Mouse (Mus musculus) CH12.LX (cell line): ENCODE results near the gene Col23a1. TPM values are rescaled to one million over a fixed set of nuclear protein-coding genes. Genes with fewer than 3 reads are reported as not detected.

Experiments used
- DNase-seq: peaks from one replicate; pipeline ENCODE4 v3.0.0-alpha.2; 2013; ENCODE audit errors: extremely low read depth
- H3K27ac ChIP-seq: 2 replicates; pipeline ENCODE4 v1.5.1; 2012; ENCODE audit warnings: low read depth, mild to moderate bottlenecking, control low read depth, moderate library complexity; ENCODE audit not compliant: insufficient read depth
- H3K27me3 ChIP-seq: replicated peaks from 2 replicates; pipeline ENCODE3; 2012; ENCODE audit warnings: inconsistent platforms
- H3K36me3 ChIP-seq, 2 experiments: replicated peaks in 1 of 2; 2 replicates each; pipeline versions ENCODE3 to v1.6.1; 2012; ENCODE audit warnings: inconsistent platforms in 1 of 2, low read length in 1 of 2, mild to moderate bottlenecking in 1 of 2, mixed read lengths in 1 of 2, moderate library complexity in 1 of 2; ENCODE audit not compliant: control insufficient read depth in 1 of 2, insufficient read depth in 1 of 2
- H3K4me1 ChIP-seq, 2 experiments: 2 replicates each; pipeline ENCODE4 v1.6.1; 2012; ENCODE audit warnings: inconsistent platforms in 1 of 2, moderate library complexity in 1 of 2; ENCODE audit not compliant: insufficient read depth in 2 of 2, control insufficient read depth in 1 of 2
- H3K4me2 ChIP-seq: 2 replicates; pipeline ENCODE4 v1.6.1; 2012; ENCODE audit warnings: low read depth, mild to moderate bottlenecking, control low read depth; ENCODE audit not compliant: poor library complexity, insufficient read depth, severe bottlenecking
- H3K4me3 ChIP-seq, 3 experiments: fragments of 150-350 bp in 1 of 3; sonication (generic) in 1 of 3; replicated peaks in 1 of 3; 2 replicates each; pipeline versions ENCODE3 to v1.5.1; 2011 to 2012; ENCODE audit warnings: low read depth in 2 of 3, low read length in 2 of 3, mild to moderate bottlenecking in 2 of 3, moderate library complexity in 2 of 3, control low read depth in 1 of 3, improper control_type of control experiment in 1 of 3, inconsistent platforms in 1 of 3, mixed read lengths in 1 of 3; ENCODE audit not compliant: poor library complexity in 1 of 3
- H3K79me2 ChIP-seq: replicated peaks from 2 replicates; pipeline ENCODE4 v1.6.1; 2012; ENCODE audit warnings: mild to moderate bottlenecking, moderate library complexity; ENCODE audit not compliant: control insufficient read depth, poor library complexity, insufficient read depth, severe bottlenecking; ENCODE audit errors: extremely low read depth
- H3K9ac ChIP-seq: 2 replicates; pipeline ENCODE4 v1.6.1; 2012; ENCODE audit warnings: low read depth, mild to moderate bottlenecking, control low read depth, moderate library complexity; ENCODE audit not compliant: insufficient read depth
- H3K9me3 ChIP-seq: replicated peaks from 2 replicates; pipeline ENCODE3; 2012; ENCODE audit warnings: low read length, inconsistent platforms, mixed read lengths
- CHD2 ChIP-seq: IDR thresholded peaks from 2 replicates; pipeline ENCODE4 v1.6.1; 2011; ENCODE audit warnings: low read length, improper control_type of control experiment
- CTCF ChIP-seq, 2 experiments: IDR thresholded peaks in 1 of 2; conservative IDR thresholded peaks in 1 of 2; 2 replicates each; pipeline ENCODE4 v1.5.1; 2011 to 2012; ENCODE audit warnings: low read depth in 2 of 2, low read length in 2 of 2, improper control_type of control experiment in 1 of 2, inconsistent platforms in 1 of 2, mild to moderate bottlenecking in 1 of 2, moderate library complexity in 1 of 2
- ELF1 ChIP-seq: IDR thresholded peaks from 2 replicates; pipeline ENCODE4 v1.6.1; 2014; ENCODE audit warnings: low read depth, mild to moderate bottlenecking, inconsistent platforms, low read length, improper control_type of control experiment
- EP300 ChIP-seq: IDR thresholded peaks from 2 replicates; pipeline ENCODE4 v1.6.1; 2011; ENCODE audit warnings: low read length, improper control_type of control experiment
- ETS1 ChIP-seq: conservative IDR thresholded peaks from 2 replicates; pipeline ENCODE4 v1.6.1; 2012; ENCODE audit warnings: low read depth, mild to moderate bottlenecking, inconsistent platforms, low read length, improper control_type of control experiment, moderate library complexity
- GABPA ChIP-seq: IDR thresholded peaks from 2 replicates; pipeline ENCODE4 v1.6.1; 2012; ENCODE audit warnings: low read depth, low read length, improper control_type of control experiment, inconsistent platforms; ENCODE audit not compliant: insufficient replicate concordance
- HCFC1 ChIP-seq: IDR thresholded peaks from 2 replicates; pipeline ENCODE4 v1.6.1; 2012; ENCODE audit warnings: low read depth, mild to moderate bottlenecking, inconsistent platforms, low read length, improper control_type of control experiment
- IRF4 ChIP-seq: IDR thresholded peaks from 2 replicates; pipeline ENCODE4 v1.6.1; 2014; ENCODE audit warnings: low read depth, mild to moderate bottlenecking, inconsistent platforms, low read length, improper control_type of control experiment
- JUN ChIP-seq: IDR thresholded peaks from 2 replicates; pipeline ENCODE4 v1.6.1; 2011; ENCODE audit warnings: low read depth, mild to moderate bottlenecking, low read length, improper control_type of control experiment, moderate library complexity; ENCODE audit not compliant: insufficient read depth
- JUND ChIP-seq: conservative IDR thresholded peaks from 2 replicates; pipeline ENCODE4 v1.6.1; 2011; ENCODE audit warnings: low read depth, low read length, improper control_type of control experiment
- KAT2A ChIP-seq: IDR thresholded peaks from 2 replicates; pipeline ENCODE4 v1.6.1; 2012; ENCODE audit warnings: low read length, improper control_type of control experiment, inconsistent platforms; ENCODE audit not compliant: insufficient replicate concordance
- MAFK ChIP-seq: IDR thresholded peaks from 2 replicates; pipeline ENCODE4 v1.6.1; 2011; ENCODE audit warnings: low read length, improper control_type of control experiment; ENCODE audit not compliant: insufficient replicate concordance
- MAX ChIP-seq: IDR thresholded peaks from 2 replicates; pipeline ENCODE4 v1.6.1; 2011; ENCODE audit warnings: low read length, improper control_type of control experiment
- MEF2A ChIP-seq: IDR thresholded peaks from 2 replicates; pipeline ENCODE4 v1.6.1; 2014; ENCODE audit warnings: low read depth, mild to moderate bottlenecking, inconsistent platforms, low read length, improper control_type of control experiment, borderline replicate concordance
- MXI1 ChIP-seq: IDR thresholded peaks from 2 replicates; pipeline ENCODE4 v1.6.1; 2011; ENCODE audit warnings: mild to moderate bottlenecking, low read depth, low read length, improper control_type of control experiment
- MYC ChIP-seq: IDR thresholded peaks from 2 replicates; pipeline ENCODE4 v1.6.1; 2011; ENCODE audit warnings: low read depth, mild to moderate bottlenecking, improper control_type of control experiment, low read length
- NELFE ChIP-seq: IDR thresholded peaks from 2 replicates; pipeline ENCODE4 v1.6.1; 2011; ENCODE audit warnings: low read depth, low read length, improper control_type of control experiment
- POLR2A ChIP-seq: IDR thresholded peaks from 2 replicates; pipeline ENCODE4 v1.6.1; 2011; ENCODE audit warnings: low read depth, mild to moderate bottlenecking, improper control_type of control experiment, low read length
- RCOR1 ChIP-seq: conservative IDR thresholded peaks from 2 replicates; pipeline ENCODE4 v1.6.1; 2012; ENCODE audit warnings: low read depth, mild to moderate bottlenecking, inconsistent platforms, low read length, improper control_type of control experiment
- SIN3A ChIP-seq: IDR thresholded peaks from 2 replicates; pipeline ENCODE4 v1.6.1; 2012; ENCODE audit warnings: low read length, improper control_type of control experiment, inconsistent platforms
- TBP ChIP-seq: conservative IDR thresholded peaks from 2 replicates; pipeline ENCODE4 v1.6.1; 2011; ENCODE audit warnings: low read depth, low read length, improper control_type of control experiment
- TCF12 ChIP-seq: IDR thresholded peaks from 2 replicates; pipeline ENCODE4 v1.6.1; 2014; ENCODE audit warnings: low read depth, mild to moderate bottlenecking, inconsistent platforms, low read length, improper control_type of control experiment
- UBTF ChIP-seq: IDR thresholded peaks from 2 replicates; pipeline ENCODE4 v1.6.1; 2012; ENCODE audit warnings: low read depth, mild to moderate bottlenecking, inconsistent platforms, low read length, improper control_type of control experiment, moderate library complexity
- USF1 ChIP-seq: IDR thresholded peaks from 2 replicates; pipeline ENCODE4 v1.6.1; 2014; ENCODE audit warnings: low read depth, mild to moderate bottlenecking, inconsistent platforms, low read length, improper control_type of control experiment
- USF2 ChIP-seq: conservative IDR thresholded peaks from 2 replicates; pipeline ENCODE4 v1.6.1; 2011; ENCODE audit warnings: low read depth, low read length, improper control_type of control experiment
- ZC3H11A ChIP-seq: IDR thresholded peaks from 2 replicates; pipeline ENCODE4 v1.6.1; 2012; ENCODE audit warnings: low read depth, mild to moderate bottlenecking, inconsistent platforms, low read length, improper control_type of control experiment
- ZMIZ1 ChIP-seq: IDR thresholded peaks from 2 replicates; pipeline ENCODE4 v1.6.1; 2012; ENCODE audit warnings: low read depth, mild to moderate bottlenecking, inconsistent platforms, low read length, improper control_type of control experiment
- dilution Hi-C: fragments of 300-500 bp; cut with MboI; formaldehyde crosslinking; loops from 2 replicates; pipeline ENCODE4 v1.14.3; 2020; ENCODE audit warnings: low sequenced_read_pairs; ENCODE audit not compliant: extremely low pct_unique_long_range_greater_than_20kb, extremely low pct_ligation_motif_present
- in situ Hi-C: fragments of 300-500 bp; cut with MboI; formaldehyde crosslinking; loops from 3 replicates; pipeline ENCODE4 v1.14.3; 2019; ENCODE audit warnings: low sequenced_read_pairs, low pct_ligation_motif_present, low pct_unique_long_range_greater_than_20kb, mixed read lengths
- polyA plus RNA-seq: library from polyadenylated mRNA; unstranded; fragments of >175 nt; gene quantifications from 2 replicates; pipeline ENCODE4 v1.2.1, GENCODE M21; 2012; ENCODE audit warnings: low read depth; ENCODE audit not compliant: insufficient read length
- total RNA-seq, 2 experiments: library from RNA; depleted of rRNA; stranded (reverse); fragments of 300-350 nt in 1 of 2; fragments of >200 nt in 1 of 2; gene quantifications; 2 replicates each; pipeline ENCODE4 v1.2.3; 2012 to 2014

Col23a1 gene
- total and polyA plus RNA-seq, 3 experiments, result 0.04 to 0.20 (median 0.08) TPM

- Histone ChIP-seq H3K4me2 (no peak overlapping the region), H3K9ac (no peak overlapping the region), H3K36me3 (no peaks in the 10 kb centered on the region), H3K4me1 (peaks cover 20 to 39% of the 10 kb centered on the region in 2 experiments), H3K27me3 (peaks cover 30% of the 10 kb centered on the region), H3K4me3 (no peak overlapping the region), H3K9me3 (no peaks in the 10 kb centered on the region), H3K79me2 (no peaks in the 10 kb centered on the region), H3K27ac (no peak overlapping the region)
- in situ Hi-C loops, result no loop called here
- TF ChIP-seq USF1, result no peak
- TF ChIP-seq ETS1, result no peak
- TF ChIP-seq UBTF, result no peak
- no peak for TF ChIP-seq ZC3H11A
- TF ChIP-seq MEF2A, result no peak
- TF ChIP-seq KAT2A, result no peak
- TF ChIP-seq NELFE, result no peak
- no peak for TF ChIP-seq HCFC1
- no peak for TF ChIP-seq MXI1
- no peak for DNase-seq
- dilution Hi-C loops, result no loop called here
Measured at GRCm38 (mm10) chr11:51576454-51576853, 286.7 kb downstream of the Col23a1 start.

GRCm38 (mm10) chr11:51577587-51577986 is 287.9 kb downstream of the Col23a1 start:
- Histone ChIP-seq H3K9ac (no peak overlapping the region), H3K79me2 (no peaks in the 10 kb centered on the region), H3K36me3 (no peaks in the 10 kb centered on the region), H3K4me2 (peak overlapping the region; percentile 46), H3K27me3 (peaks cover 25% of the 10 kb centered on the region), H3K4me1 (peaks cover 20 to 34% of the 10 kb centered on the region in 2 experiments), H3K4me3 (no peak overlapping the region), H3K27ac (no peak overlapping the region), H3K9me3 (no peaks in the 10 kb centered on the region)
- DNase-seq, result peak; percentile 74
- in situ Hi-C loops (no loop called here), dilution Hi-C loops (no loop called here)
- TF ChIP-seq POLR2A (0 out of 2 replicates have a peak, but pooled peaks have one; percentile 25), KAT2A (no peak), ZMIZ1 (no peak), ELF1 (peak; percentile 61), MYC (0 out of 2 replicates have a peak, but pooled peaks have one; percentile 41), HCFC1 (no peak), JUND (no peak), USF2 (no peak), CTCF (conservative IDR thresholded peaks at IDR 0.05 in 1 of 2, IDR thresholded peaks at IDR 0.05 in 1 of 2; ENCODE audit: low read depth in 2 of 2, low read length in 2 of 2) (no peak), MEF2A (no peak), MAX (no peak), JUN (no peak), SIN3A (no peak), UBTF (no peak), CHD2 (peak; percentile 71), RCOR1 (peak; percentile 76; the same call in 1 of the 2 replicates), IRF4 (peak; percentile 93), TCF12 (0 out of 2 replicates have a peak, but pooled peaks have one; percentile 41), TBP (peak; percentile 63), GABPA (no peak), MAFK (0 out of 2 replicates have a peak, but pooled peaks have one; percentile 39), NELFE (no peak), EP300 (peak; percentile 89), ZC3H11A (no peak), ETS1 (peak; percentile 17; the same call in 1 of the 2 replicates)
